Mouse (Mus musculus): ENCODE measurements around the gene Gm47985. TPM values are rescaled to one million over a fixed set of nuclear protein-coding genes. Genes with fewer than 3 reads are reported as not detected.

The Gm47985 gene
- polyA plus RNA-seq, 1 experiment from 2014 or later, result not detected

GRCm38 (mm10) chr1:151157963-151158856 is 24.1 kb upstream of the Gm47985 start:
- H3K27me3 ChIP-seq (replicated peaks), result no peaks in the 10 kb centered on the region
- no peak overlapping the region for H3K4me2 ChIP-seq (replicated peaks)
- no peak overlapping the region for H3K4me3 ChIP-seq (replicated peaks)
- H3K9me3 ChIP-seq, result no peaks in the 10 kb centered on the region
- no peaks in the 10 kb centered on the region for H3K36me3 ChIP-seq
- no peak overlapping the region for H3K9ac ChIP-seq
- ATAC-seq, result peak; percentile 49; the same call in 1 of the 2 replicates
- H3K27ac ChIP-seq, result no peak overlapping the region
- peaks cover 3% of the 10 kb centered on the region; the same call in 1 of the 2 replicates for H3K4me1 ChIP-seq (replicated peaks)
- WGBS, result 70% methylated on average over 9 of the region's 9 CpGs

- Histone ChIP-seq H3K9me3 (no peaks in the 10 kb centered on the region), H3K4me1 (replicated peaks) (peaks cover 3% of the 10 kb centered on the region; the same call in 1 of the 2 replicates), H3K36me3 (no peaks in the 10 kb centered on the region), H3K4me2 (replicated peaks) (no peak overlapping the region), H3K27me3 (replicated peaks) (no peaks in the 10 kb centered on the region), H3K27ac (no peak overlapping the region), H3K4me3 (replicated peaks) (no peak overlapping the region), H3K9ac (no peak overlapping the region)
- ATAC-seq, result 0 out of 2 replicates have a peak, but pooled peaks have one; percentile 52
- WGBS, result 93% methylated on average over 2 of the region's 2 CpGs
These were observed 23.4 kb upstream of the Gm47985 start for GRCm38 (mm10) chr1:151158857-151159510.

- Histone ChIP-seq H3K27ac (no peak overlapping the region), H3K36me3 (no peaks in the 10 kb centered on the region), H3K4me2 (replicated peaks) (no peak overlapping the region), H3K4me1 (replicated peaks) (0 out of 2 replicates have a peak, but pooled peaks cover 3% of the 10 kb centered on the region), H3K9ac (no peak overlapping the region), H3K9me3 (no peaks in the 10 kb centered on the region), H3K27me3 (replicated peaks) (no peaks in the 10 kb centered on the region), H3K4me3 (replicated peaks) (no peak overlapping the region)
- 38% methylated on average over 8 of the region's 8 CpGs for WGBS
- peak; percentile 57 for ATAC-seq
These were observed 16.3 kb upstream of the Gm47985 start for GRCm38 (mm10) chr1:151166031-151166430.

GRCm38 (mm10) chr1:151167297-151168047 is 14.9 kb upstream of the Gm47985 start:
- Histone ChIP-seq H3K27ac (peak overlapping the region; percentile 80), H3K9ac (0 out of 2 replicates have a peak overlapping the region, but pooled peaks have one; percentile 4), H3K4me3 (replicated peaks) (no peak overlapping the region), H3K9me3 (no peaks in the 10 kb centered on the region), H3K4me2 (replicated peaks) (peak overlapping the region; percentile 35), H3K4me1 (replicated peaks) (0 out of 2 replicates have a peak, but pooled peaks cover 3% of the 10 kb centered on the region), H3K27me3 (replicated peaks) (no peaks in the 10 kb centered on the region), H3K36me3 (no peaks in the 10 kb centered on the region)
- WGBS, result 17% methylated on average over 12 of the region's 12 CpGs
- ATAC-seq, result peak; percentile 73

- Histone ChIP-seq H3K27me3 (replicated peaks) (no peaks in the 10 kb centered on the region), H3K27ac (0 out of 2 replicates have a peak overlapping the region, but pooled peaks have one; percentile 61), H3K4me1 (replicated peaks) (0 out of 2 replicates have a peak, but pooled peaks cover 3% of the 10 kb centered on the region), H3K36me3 (no peaks in the 10 kb centered on the region), H3K9me3 (no peaks in the 10 kb centered on the region), H3K4me2 (replicated peaks) (no peak overlapping the region), H3K9ac (no peak overlapping the region), H3K4me3 (replicated peaks) (no peak overlapping the region)
- 47% methylated on average over 3 of the region's 3 CpGs for WGBS
- no peak for ATAC-seq
These were observed 13.7 kb upstream of the Gm47985 start for GRCm38 (mm10) chr1:151168637-151169036.

- 70% methylated on average over 2 of the region's 2 CpGs for WGBS
- Histone ChIP-seq H3K4me1 (replicated peaks) (0 out of 2 replicates have a peak, but pooled peaks cover 3% of the 10 kb centered on the region), H3K9me3 (no peaks in the 10 kb centered on the region), H3K4me2 (replicated peaks) (no peak overlapping the region), H3K4me3 (replicated peaks) (no peak overlapping the region), H3K9ac (no peak overlapping the region), H3K27ac (no peak overlapping the region), H3K36me3 (no peaks in the 10 kb centered on the region), H3K27me3 (replicated peaks) (no peaks in the 10 kb centered on the region)
- ATAC-seq, result no peak
These were observed 10.5 kb upstream of the Gm47985 start for GRCm38 (mm10) chr1:151171572-151172461.

- no peaks in the 10 kb centered on the region for H3K9me3 ChIP-seq
- H3K4me3 ChIP-seq (replicated peaks), result no peak overlapping the region
- ATAC-seq, result peak; percentile 94
- 13% methylated on average over 10 of the region's 10 CpGs for WGBS
- H3K4me1 ChIP-seq (replicated peaks), result 0 out of 2 replicates have a peak, but pooled peaks cover 3% of the 10 kb centered on the region
- peak overlapping the region; percentile 63 for H3K27ac ChIP-seq
- no peak overlapping the region for H3K9ac ChIP-seq
- H3K36me3 ChIP-seq, result no peaks in the 10 kb centered on the region
- H3K27me3 ChIP-seq (replicated peaks), result no peaks in the 10 kb centered on the region
- peak overlapping the region; percentile 51 for H3K4me2 ChIP-seq (replicated peaks)
These were observed 5.1 kb upstream of the Gm47985 start for GRCm38 (mm10) chr1:151177030-151177936.

GRCm38 (mm10) chr1:151177937-151178271 is 4.4 kb upstream of the Gm47985 start:
- Histone ChIP-seq H3K36me3 (no peaks in the 10 kb centered on the region), H3K9ac (no peak overlapping the region), H3K9me3 (no peaks in the 10 kb centered on the region), H3K4me1 (replicated peaks) (0 out of 2 replicates have a peak, but pooled peaks cover 3% of the 10 kb centered on the region), H3K4me2 (replicated peaks) (peak overlapping the region; percentile 51), H3K27me3 (replicated peaks) (no peaks in the 10 kb centered on the region), H3K27ac (peak overlapping the region; percentile 63; the same call in 1 of the 2 replicates), H3K4me3 (replicated peaks) (no peak overlapping the region)
- ATAC-seq, result no peak
- WGBS, result 11% methylated on average over 4 of the region's 4 CpGs

GRCm38 (mm10) chr1:151178505-151179083 is 3.7 kb upstream of the Gm47985 start:
- Histone ChIP-seq H3K4me3 (replicated peaks) (no peak overlapping the region), H3K9ac (no peak overlapping the region), H3K4me1 (replicated peaks) (0 out of 2 replicates have a peak, but pooled peaks cover 3% of the 10 kb centered on the region), H3K4me2 (replicated peaks) (no peak overlapping the region), H3K36me3 (no peaks in the 10 kb centered on the region), H3K9me3 (no peaks in the 10 kb centered on the region), H3K27ac (no peak overlapping the region), H3K27me3 (replicated peaks) (no peaks in the 10 kb centered on the region)
- no peak for ATAC-seq
- 38% methylated on average over 2 of the region's 2 CpGs for WGBS

- H3K9me3 ChIP-seq, result no peaks in the 10 kb centered on the region
- no peak for ATAC-seq
- 0 out of 2 replicates have a peak, but pooled peaks cover 3% of the 10 kb centered on the region for H3K4me1 ChIP-seq (replicated peaks)
- no peak overlapping the region for H3K4me3 ChIP-seq (replicated peaks)
- no peak overlapping the region for H3K27ac ChIP-seq
- H3K27me3 ChIP-seq (replicated peaks), result no peaks in the 10 kb centered on the region
- no peaks in the 10 kb centered on the region for H3K36me3 ChIP-seq
- no peak overlapping the region for H3K4me2 ChIP-seq (replicated peaks)
- H3K9ac ChIP-seq, result no peak overlapping the region
- WGBS, result 83% methylated on average over 2 of the region's 2 CpGs
These were observed 2.2 kb upstream of the Gm47985 start for GRCm38 (mm10) chr1:151180167-151180566.
